Mouse (Mus musculus) adrenal gland, adult (tissue): Measurements from ENCODE around the gene Hist1h2bp.
"Not testable (repeated sequence)": the region's sequence is repeated elsewhere in the genome, so short reads cannot be mapped to it uniquely, and the experiment has no call there.

Experiments used
- DNase-seq, 2 experiments: peaks; one replicate each; pipeline ENCODE4 v3.0.0; 2022 to 2023; ENCODE audit warnings: low spot score in 1 of 2; ENCODE audit not compliant: inconsistent age in 2 of 2

The Hist1h2bp gene

DNA sequence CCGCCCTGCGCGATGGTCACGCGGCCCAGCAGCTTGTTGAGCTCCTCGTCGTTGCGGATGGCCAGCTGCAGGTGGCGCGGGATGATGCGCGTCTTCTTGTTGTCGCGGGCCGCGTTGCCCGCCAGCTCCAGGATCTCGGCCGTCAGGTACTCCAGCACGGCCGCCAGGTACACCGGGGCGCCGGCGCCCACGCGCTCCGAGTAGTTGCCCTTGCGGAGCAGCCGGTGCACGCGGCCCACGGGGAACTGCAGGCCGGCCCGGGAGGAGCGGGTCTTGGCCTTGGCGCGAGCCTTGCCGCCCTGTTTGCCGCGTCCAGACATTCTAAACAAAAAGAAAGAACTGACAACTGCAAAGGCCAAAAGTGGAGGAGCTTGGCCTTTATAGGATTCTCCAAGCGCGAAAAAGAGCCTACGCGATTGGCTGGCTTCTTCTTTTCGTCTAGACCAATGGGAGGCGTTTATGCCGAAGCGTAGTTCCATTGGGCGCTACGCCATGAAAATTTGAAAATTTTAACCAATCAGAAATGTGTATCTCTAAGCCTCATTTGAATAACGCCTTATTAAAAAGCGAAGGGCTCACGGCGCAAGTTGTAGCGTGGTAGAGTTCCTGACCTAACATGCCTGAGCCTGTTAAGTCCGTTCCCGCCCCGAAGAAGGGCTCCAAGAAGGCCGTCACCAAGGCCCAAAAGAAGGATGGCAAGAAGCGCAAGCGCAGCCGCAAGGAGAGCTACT is at the start of gene Hist1h2bp, which contains the start of gene Hist1h2an:
Hist1h2bp (plus strand) TSS at position 563 of the 731 bp plus-strand sequence.
Hist1h2an (minus strand) TSS at position 320 of the 731 bp plus-strand sequence.
- DNase-seq = peak; percentile 91 to 98

DNA sequence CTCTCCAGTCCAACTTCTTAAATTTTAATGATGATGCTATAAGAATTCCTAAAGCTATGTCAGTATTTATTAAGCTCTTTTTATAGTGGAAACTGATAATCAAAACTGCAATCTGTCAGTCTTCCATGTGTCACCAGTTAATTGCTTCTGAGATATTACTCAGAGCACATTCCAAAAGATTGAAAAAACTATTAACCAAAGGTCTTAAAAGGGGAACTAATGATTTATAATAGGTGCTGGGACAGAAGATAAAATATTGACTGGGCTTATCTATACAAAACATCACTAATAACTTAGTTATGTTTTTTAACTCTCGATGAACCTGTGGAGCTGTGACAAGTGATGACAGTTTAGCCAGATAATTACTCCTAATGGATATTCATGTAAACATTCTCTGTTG is 42.3 kb upstream of the Hist1h2bp start:
- DNase-seq = no peak

DNA sequence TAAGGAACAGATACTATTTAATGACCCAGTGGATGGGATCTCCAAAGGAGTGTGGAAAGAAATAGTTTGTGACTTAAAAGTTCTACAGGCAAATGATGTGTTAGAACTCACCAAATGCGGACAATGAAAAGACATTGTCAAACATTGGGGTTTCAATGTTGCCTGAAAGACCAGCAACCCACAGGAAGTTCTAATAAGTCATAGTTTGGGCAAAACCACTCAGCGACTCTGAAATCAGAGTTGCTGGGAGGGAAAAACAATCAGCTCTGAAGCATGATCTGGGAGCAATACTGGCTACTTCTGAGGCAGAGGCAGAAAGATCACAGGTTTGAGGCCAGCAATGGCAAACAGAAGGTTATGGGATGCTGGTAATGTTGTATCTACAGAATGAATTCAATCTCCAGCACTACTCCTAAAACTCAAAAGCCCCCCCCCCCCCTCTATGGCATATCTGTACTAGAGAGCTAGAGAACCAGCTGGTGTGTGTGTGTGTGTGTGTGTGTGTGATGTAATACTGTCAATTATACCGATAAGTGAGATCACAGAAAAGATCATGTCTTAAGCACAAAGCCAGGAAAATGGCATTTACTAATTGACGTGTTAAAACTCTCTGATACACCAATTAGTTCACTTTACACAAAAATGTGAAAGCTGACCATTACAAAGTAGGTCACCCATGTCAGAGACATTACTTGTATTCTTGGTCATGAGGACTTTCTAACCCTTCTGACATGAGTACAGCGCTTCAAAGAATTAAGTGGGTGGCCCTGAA is 37.7 kb upstream of the Hist1h2bp start:
- DNase-seq = peak in 1 of 2 experiments; percentile 22

DNA sequence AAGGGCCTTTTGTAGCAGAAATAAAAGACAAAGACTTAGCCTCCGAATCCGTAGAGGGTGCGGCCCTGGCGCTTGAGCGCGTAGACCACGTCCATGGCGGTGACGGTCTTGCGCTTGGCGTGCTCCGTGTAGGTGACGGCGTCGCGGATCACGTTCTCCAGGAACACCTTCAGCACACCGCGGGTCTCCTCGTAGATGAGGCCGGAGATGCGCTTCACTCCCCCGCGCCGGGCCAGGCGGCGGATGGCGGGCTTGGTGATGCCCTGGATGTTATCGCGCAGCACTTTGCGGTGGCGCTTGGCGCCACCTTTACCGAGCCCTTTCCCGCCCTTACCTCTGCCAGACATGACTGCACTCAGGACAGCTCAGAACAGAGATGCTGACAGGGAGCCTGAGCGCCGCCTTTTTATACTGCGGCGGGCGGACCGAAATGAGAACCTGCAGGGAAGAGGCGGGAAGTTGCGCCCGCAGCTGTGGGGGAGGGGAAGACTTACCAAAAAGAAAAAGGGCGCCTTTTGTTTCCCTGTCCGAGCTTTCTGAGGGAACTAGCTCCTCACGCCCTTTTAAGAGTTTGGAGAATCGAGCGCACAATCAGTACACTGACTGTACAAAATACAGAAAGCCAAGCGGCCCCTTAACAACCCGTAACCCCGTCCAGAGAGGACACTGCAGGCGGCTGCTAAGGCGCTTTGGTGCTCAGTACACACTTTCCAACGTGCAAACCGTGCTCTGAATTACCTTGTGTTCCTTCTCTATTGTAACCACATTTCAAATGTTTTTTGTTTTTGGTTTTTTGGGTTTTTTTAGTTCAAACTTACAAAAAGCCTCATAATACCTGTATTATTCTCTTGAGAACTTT is 36.9 kb upstream of the Hist1h2bp start, which contains the start of gene Hist1h4k:
Hist1h4k (minus strand) TSS at position 347 of the 859 bp plus-strand sequence.
- DNase-seq = peak; percentile 88 to 94

- no peak for DNase-seq
Measured at GRCm38 (mm10) chr13:21751417-21751816, 35.8 kb upstream of the Hist1h2bp start.

DNA sequence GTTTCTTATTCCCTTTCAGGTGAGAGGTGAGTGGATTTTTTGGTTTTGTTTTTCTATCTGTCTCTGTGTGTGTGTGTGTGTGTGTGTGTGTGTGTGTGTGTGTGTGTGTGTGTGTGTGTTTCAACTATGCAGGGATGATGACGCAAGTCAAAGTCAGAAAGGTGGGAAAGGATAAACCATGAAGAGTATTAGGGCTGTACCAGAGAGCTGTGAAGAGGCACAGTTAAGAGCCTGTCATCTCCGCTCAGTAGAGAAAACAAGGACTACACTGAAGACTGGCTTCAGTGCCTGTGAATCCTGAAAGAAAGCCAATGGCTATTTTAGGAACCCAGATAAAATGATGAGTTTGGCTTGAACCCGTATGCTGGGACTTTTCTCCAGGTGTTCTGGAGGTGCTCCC is 35.4 kb upstream of the Hist1h2bp start:
- DNase-seq = no peak

GRCm38 (mm10) chr13:21752356-21752755 is 34.9 kb upstream of the Hist1h2bp start:
- DNase-seq = no peak

- DNase-seq = no peak
Measured at GRCm38 (mm10) chr13:21753051-21753523, 34.2 kb upstream of the Hist1h2bp start.

GRCm38 (mm10) chr13:21753524-21754285 is 33.6 kb upstream of the Hist1h2bp start, which contains the start of the genes Hist1h2ak and Hist1h2bn:
Gene Hist1h2ak (minus strand): TSS chr13:21753827.
Gene Hist1h2bn (plus strand): TSS chr13:21754123.
- peak; percentile 67 to 93 for DNase-seq

GRCm38 (mm10) chr13:21754294-21755001 is 32.8 kb upstream of the Hist1h2bp start:
- DNase-seq = peak in 1 of 2 experiments; percentile 64

- no peak for DNase-seq
Measured at GRCm38 (mm10) chr13:21755707-21756106, 31.6 kb upstream of the Hist1h2bp start.

DNA sequence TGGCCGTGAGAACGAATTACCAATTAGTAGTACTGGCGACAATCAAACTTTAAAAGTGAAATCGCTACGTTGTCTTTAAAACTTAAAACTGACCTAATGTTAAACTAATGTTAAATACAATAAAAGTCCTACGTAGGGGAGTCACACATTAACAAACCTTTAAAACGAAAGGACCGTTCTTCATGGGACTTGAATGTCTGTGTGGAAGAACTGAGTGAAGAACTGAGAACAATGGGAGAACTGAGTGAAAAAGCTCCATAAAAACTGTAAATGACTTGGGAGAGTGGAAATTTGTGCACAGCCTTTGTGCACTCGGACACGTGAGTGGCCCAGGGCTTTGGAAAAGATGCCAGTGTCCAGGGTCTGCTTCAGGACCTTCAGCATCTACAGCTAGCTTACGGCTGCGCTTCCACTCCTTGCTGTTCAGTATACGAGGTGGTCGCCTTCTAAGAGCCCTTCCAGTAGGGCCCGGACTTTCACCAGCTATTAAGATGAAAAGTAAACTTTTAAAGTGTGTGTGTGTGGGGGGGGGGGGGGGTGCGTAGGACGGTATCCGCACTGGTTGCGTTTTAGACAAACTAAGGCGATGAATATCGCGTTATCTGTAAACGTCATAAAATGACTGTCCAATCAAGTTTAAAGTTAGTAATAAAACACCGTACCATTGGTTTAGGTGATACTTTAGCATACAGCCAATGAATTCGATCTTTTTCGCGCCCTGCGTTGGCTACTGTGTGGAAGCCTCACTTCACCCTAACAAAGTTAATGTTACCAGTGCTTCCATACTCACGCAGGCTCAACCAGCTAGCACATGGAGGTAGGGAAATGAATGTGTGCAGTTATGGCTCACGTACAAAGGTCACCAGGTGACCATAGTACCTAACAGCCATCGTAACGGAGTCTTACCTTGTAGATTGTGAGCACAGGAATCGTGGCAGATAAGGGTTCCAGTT is 8.2 kb upstream of the Hist1h2bp start:
- DNase-seq = peak; percentile 67 to 91

DNA sequence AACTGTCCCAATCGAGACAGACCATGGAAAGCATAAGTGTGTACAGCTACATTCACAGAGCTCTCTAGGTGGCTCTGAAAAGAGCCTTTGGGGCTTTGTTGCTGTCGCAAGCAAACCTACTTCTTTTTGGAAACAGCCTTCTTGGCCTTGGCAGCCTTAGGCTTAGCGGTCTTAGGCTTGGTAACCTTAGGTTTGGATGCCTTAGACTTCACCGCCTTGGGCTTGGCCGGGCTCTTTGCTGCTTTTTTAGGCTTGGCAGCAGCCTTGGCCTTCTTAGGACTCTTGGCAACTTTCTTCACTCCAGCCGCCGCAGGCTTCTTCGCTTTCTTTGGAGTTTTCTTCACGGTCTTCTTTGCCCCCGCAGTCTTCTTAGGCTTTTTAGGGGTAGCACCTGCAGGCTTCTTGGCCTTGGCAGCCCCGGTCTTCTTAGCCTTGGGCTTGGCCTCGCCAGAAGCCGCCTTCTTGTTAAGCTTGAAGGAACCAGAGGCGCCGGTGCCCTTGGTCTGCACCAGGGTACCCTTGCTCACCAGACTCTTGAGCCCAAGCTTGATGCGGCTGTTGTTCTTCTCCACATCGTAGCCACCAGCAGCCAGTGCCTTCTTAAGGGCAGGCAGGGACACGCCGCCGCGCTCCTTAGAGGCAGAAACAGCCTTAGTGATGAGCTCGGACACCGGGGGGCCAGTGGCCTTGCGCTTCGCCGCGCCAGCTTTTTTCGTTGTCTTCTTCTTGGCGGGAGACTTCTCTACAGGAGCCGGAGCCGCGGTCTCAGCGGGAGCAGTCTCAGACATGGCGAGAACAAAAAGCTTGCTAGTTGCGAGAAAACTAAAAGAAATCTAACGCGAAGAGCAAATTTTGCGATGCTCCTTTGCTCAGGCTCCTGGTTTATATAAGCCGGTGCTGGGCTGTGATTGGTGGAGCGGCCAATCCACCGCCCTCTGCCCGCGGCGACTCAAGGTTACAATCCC is 7.2 kb upstream of the Hist1h2bp start, which contains the start of gene Hist1h1b:
Hist1h1b (minus strand) TSS at position 859 of the 965 bp plus-strand sequence.
- DNase-seq = peak; percentile 72 to 91

GRCm38 (mm10) chr13:21781021-21781555 is 6.2 kb upstream of the Hist1h2bp start:
- no peak for DNase-seq

DNA sequence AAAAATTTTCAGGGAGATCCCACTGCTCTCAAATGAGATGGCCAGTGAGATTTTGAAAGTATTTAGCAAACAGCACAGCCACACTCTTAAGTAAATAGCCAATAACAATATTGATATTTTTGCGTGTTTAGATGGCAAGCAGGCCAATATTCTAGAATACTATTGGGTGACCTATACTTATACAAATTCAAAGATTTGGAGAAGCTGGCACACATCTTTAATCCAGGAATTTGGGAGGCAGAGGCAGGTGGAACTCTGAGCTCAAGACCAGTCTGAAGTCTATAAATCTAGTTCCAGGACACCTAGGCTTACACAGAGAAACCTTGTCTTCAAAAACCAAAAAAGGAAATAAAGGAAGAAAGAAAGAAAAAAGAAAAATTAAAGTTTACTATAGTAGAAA is 5.6 kb upstream of the Hist1h2bp start:
- DNase-seq = no peak

GRCm38 (mm10) chr13:21782361-21783254 is 4.7 kb upstream of the Hist1h2bp start:
- DNase-seq = not testable (repeated sequence)
